Mouse (Mus musculus) embryonic facial prominence, embryonic 12.5 days (tissue): ENCODE measurements at regions not wholly inside any gene's neighbourhood (a gene's known extent, or its start where the extent isn't known, plus 50 kb on each side); places are given as distances from the start of the nearest gene placed in this dataset.

ENCODE experiments used
- ATAC-seq: fragments of 200-750 bp; cut with Nextera tagmentation; 2 replicates; pipeline ENCODE4 v1.8.0; 2017; ENCODE audit not compliant: insufficient number of reproducible peaks, insufficient read depth, low FRiP score, low TSS enrichment
- H3K27ac ChIP-seq: fragments of 300-500 bp; sonication (generic); 2 replicates; pipeline ENCODE4 v1.5.1; 2016; ENCODE audit warnings: mild to moderate bottlenecking
- H3K27me3 ChIP-seq: fragments of 300-500 bp; sonication (generic); 2 replicates; pipeline ENCODE4 v1.6.1; 2016; ENCODE audit warnings: mild to moderate bottlenecking, moderate library complexity
- H3K36me3 ChIP-seq: fragments of 300-500 bp; sonication (generic); 2 replicates; pipeline ENCODE4 v1.6.1; 2016; ENCODE audit warnings: mild to moderate bottlenecking
- H3K4me1 ChIP-seq: fragments of 300-500 bp; sonication (generic); 2 replicates; pipeline ENCODE4 v1.6.1; 2016
- H3K4me2 ChIP-seq: fragments of 300-500 bp; sonication (generic); replicated peaks from 2 replicates; pipeline ENCODE4 v1.6.1; 2016; ENCODE audit warnings: mild to moderate bottlenecking, moderate library complexity
- H3K4me3 ChIP-seq: fragments of 300-500 bp; sonication (generic); 2 replicates; pipeline ENCODE4 v1.5.1; 2016; ENCODE audit warnings: mild to moderate bottlenecking
- H3K9ac ChIP-seq: fragments of 300-500 bp; sonication (generic); 2 replicates; pipeline ENCODE4 v1.6.1; 2016; ENCODE audit warnings: mild to moderate bottlenecking, moderate library complexity
- H3K9me3 ChIP-seq: fragments of 300-500 bp; sonication (generic); 2 replicates; pipeline ENCODE4 v1.6.1; 2016; ENCODE audit warnings: mild to moderate bottlenecking, moderate library complexity
- WGBS: fragments of 180-500 bp; shearing (Covaris S2); methylation state at CpG from one replicate; pipeline ENCODE4 v1.1.7; 2016; 5-methylcytosine and 5-hydroxymethylcytosine counted together

GRCm38 (mm10) chr17:52191064-52191682, 358.1 kb upstream of the Satb1 start:
- 80% methylated on average over 6 of the region's 6 CpGs for WGBS
- Histone ChIP-seq H3K27me3 (no peaks in the 10 kb centered on the region), H3K36me3 (no peaks in the 10 kb centered on the region), H3K27ac (no peak overlapping the region), H3K4me1 (no peaks in the 10 kb centered on the region), H3K9ac (no peak overlapping the region), H3K4me2 (no peak overlapping the region), H3K9me3 (no peaks in the 10 kb centered on the region), H3K4me3 (no peak overlapping the region)
- no peak for ATAC-seq

GRCm38 (mm10) chr17:52182706-52183105, 349.6 kb upstream of the Satb1 start:
- Histone ChIP-seq H3K27ac (no peak overlapping the region), H3K36me3 (no peaks in the 10 kb centered on the region), H3K27me3 (no peaks in the 10 kb centered on the region), H3K9me3 (no peaks in the 10 kb centered on the region), H3K4me3 (no peak overlapping the region), H3K4me1 (no peaks in the 10 kb centered on the region), H3K9ac (no peak overlapping the region), H3K4me2 (no peak overlapping the region)
- ATAC-seq: no peak
- WGBS: 26% methylated on average over 3 of the region's 3 CpGs

- Histone ChIP-seq H3K4me3 (no peak overlapping the region), H3K9me3 (no peaks in the 10 kb centered on the region), H3K36me3 (no peaks in the 10 kb centered on the region), H3K9ac (no peak overlapping the region), H3K27ac (no peak overlapping the region), H3K4me2 (no peak overlapping the region), H3K27me3 (no peaks in the 10 kb centered on the region), H3K4me1 (no peaks in the 10 kb centered on the region)
- WGBS: 90% methylated on average over 2 of the region's 2 CpGs
- ATAC-seq: no peak
Observed at GRCm38 (mm10) chr17:52177996-52178395, 344.9 kb upstream of the Satb1 start.

- WGBS: 85% methylated on average over 10 of the region's 10 CpGs
- Histone ChIP-seq H3K27me3 (no peaks in the 10 kb centered on the region), H3K27ac (no peak overlapping the region), H3K9ac (no peak overlapping the region), H3K4me2 (no peak overlapping the region), H3K9me3 (no peaks in the 10 kb centered on the region), H3K36me3 (no peaks in the 10 kb centered on the region), H3K4me1 (no peaks in the 10 kb centered on the region), H3K4me3 (no peak overlapping the region)
- no peak for ATAC-seq
Observed at GRCm38 (mm10) chr17:52168076-52168838, 335.2 kb upstream of the Satb1 start.

- no peaks in the 10 kb centered on the region for H3K4me1 ChIP-seq
- no peak for ATAC-seq
- WGBS: 82% methylated on average over 4 of the region's 4 CpGs
- no peak overlapping the region for H3K4me2 ChIP-seq
- no peak overlapping the region for H3K27ac ChIP-seq
- no peak overlapping the region for H3K9ac ChIP-seq
- H3K36me3 ChIP-seq: no peaks in the 10 kb centered on the region
- no peaks in the 10 kb centered on the region for H3K27me3 ChIP-seq
- H3K4me3 ChIP-seq: no peak overlapping the region
- no peaks in the 10 kb centered on the region for H3K9me3 ChIP-seq
Observed at GRCm38 (mm10) chr17:52167658-52168057, 334.6 kb upstream of the Satb1 start.

- no peak for ATAC-seq
- no peaks in the 10 kb centered on the region for H3K4me1 ChIP-seq
- WGBS: 72% methylated on average over 5 of the region's 5 CpGs
- no peak overlapping the region for H3K9ac ChIP-seq
- H3K27ac ChIP-seq: no peak overlapping the region
- H3K9me3 ChIP-seq: no peaks in the 10 kb centered on the region
- no peaks in the 10 kb centered on the region for H3K27me3 ChIP-seq
- no peak overlapping the region for H3K4me3 ChIP-seq
- no peak overlapping the region for H3K4me2 ChIP-seq
- H3K36me3 ChIP-seq: no peaks in the 10 kb centered on the region
Observed at GRCm38 (mm10) chr17:52165891-52166485, 332.9 kb upstream of the Satb1 start.

GRCm38 (mm10) chr17:52162559-52163397, 329.7 kb upstream of the Satb1 start:
- Histone ChIP-seq H3K27ac (no peak overlapping the region), H3K9me3 (no peaks in the 10 kb centered on the region), H3K36me3 (no peaks in the 10 kb centered on the region), H3K4me3 (no peak overlapping the region), H3K4me1 (no peaks in the 10 kb centered on the region), H3K4me2 (no peak overlapping the region), H3K27me3 (no peaks in the 10 kb centered on the region), H3K9ac (no peak overlapping the region)
- WGBS: 86% methylated on average over 10 of the region's 10 CpGs
- no peak for ATAC-seq

- 89% methylated on average over 5 of the region's 5 CpGs for WGBS
- no peak for ATAC-seq
- Histone ChIP-seq H3K4me3 (no peak overlapping the region), H3K27ac (no peak overlapping the region), H3K9me3 (no peaks in the 10 kb centered on the region), H3K9ac (no peak overlapping the region), H3K27me3 (no peaks in the 10 kb centered on the region), H3K4me2 (no peak overlapping the region), H3K4me1 (no peaks in the 10 kb centered on the region), H3K36me3 (no peaks in the 10 kb centered on the region)
Observed at GRCm38 (mm10) chr17:52150496-52150895, 317.4 kb upstream of the Satb1 start.

- Histone ChIP-seq H3K27ac (no peak overlapping the region), H3K9me3 (no peaks in the 10 kb centered on the region), H3K4me2 (no peak overlapping the region), H3K4me3 (no peak overlapping the region), H3K27me3 (no peaks in the 10 kb centered on the region), H3K36me3 (no peaks in the 10 kb centered on the region), H3K9ac (no peak overlapping the region), H3K4me1 (no peaks in the 10 kb centered on the region)
- WGBS: 80% methylated on average over 6 of the region's 6 CpGs
- ATAC-seq: no peak
Observed at GRCm38 (mm10) chr17:52149834-52150233, 316.7 kb upstream of the Satb1 start.

- H3K27ac ChIP-seq: no peak overlapping the region
- no peaks in the 10 kb centered on the region for H3K9me3 ChIP-seq
- 85% methylated on average over 3 of the region's 3 CpGs for WGBS
- no peaks in the 10 kb centered on the region for H3K27me3 ChIP-seq
- H3K4me3 ChIP-seq: no peak overlapping the region
- ATAC-seq: no peak
- H3K4me1 ChIP-seq: no peaks in the 10 kb centered on the region
- H3K4me2 ChIP-seq: no peak overlapping the region
- no peaks in the 10 kb centered on the region for H3K36me3 ChIP-seq
- H3K9ac ChIP-seq: no peak overlapping the region
Observed at GRCm38 (mm10) chr17:52149068-52149467, 316.0 kb upstream of the Satb1 start.

- H3K36me3 ChIP-seq: no peaks in the 10 kb centered on the region
- no peak overlapping the region for H3K4me3 ChIP-seq
- H3K9me3 ChIP-seq: no peaks in the 10 kb centered on the region
- no peaks in the 10 kb centered on the region for H3K4me1 ChIP-seq
- ATAC-seq: no peak
- no peak overlapping the region for H3K9ac ChIP-seq
- 86% methylated on average over 4 of the region's 4 CpGs for WGBS
- no peak overlapping the region for H3K27ac ChIP-seq
- H3K4me2 ChIP-seq: no peak overlapping the region
- no peaks in the 10 kb centered on the region for H3K27me3 ChIP-seq
Observed at GRCm38 (mm10) chr17:52103891-52104290, 270.8 kb upstream of the Satb1 start.
